Mouse (Mus musculus) liver (tissue): ENCODE measurements around the gene Ran.

Experiments
- DNase-seq: peaks from one replicate; pipeline ENCODE4 v3.0.0-alpha.2; 2020; ENCODE audit warnings: mixed read lengths

Ran gene

DNA sequence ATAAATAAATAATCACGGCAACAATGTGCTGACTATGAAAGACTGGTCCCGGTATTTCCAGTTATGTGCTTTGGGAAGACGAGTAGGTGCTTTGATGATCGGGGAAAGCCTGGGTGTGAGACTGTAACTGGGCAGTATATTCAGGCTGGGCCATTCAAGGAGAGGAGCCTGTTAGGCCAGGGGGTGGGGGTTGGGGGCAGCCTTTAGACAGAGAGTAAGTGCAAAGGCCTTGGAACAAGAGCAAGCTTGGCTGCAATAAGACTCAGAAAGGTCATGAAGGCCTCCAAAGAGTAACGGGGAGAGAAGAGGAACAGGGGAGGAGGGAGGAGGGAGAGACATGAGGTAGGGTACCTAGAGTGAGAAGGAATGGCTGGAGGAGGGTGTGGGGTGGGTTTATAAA is 4.3 kb upstream of the Ran start:
- no peak for DNase-seq

DNA sequence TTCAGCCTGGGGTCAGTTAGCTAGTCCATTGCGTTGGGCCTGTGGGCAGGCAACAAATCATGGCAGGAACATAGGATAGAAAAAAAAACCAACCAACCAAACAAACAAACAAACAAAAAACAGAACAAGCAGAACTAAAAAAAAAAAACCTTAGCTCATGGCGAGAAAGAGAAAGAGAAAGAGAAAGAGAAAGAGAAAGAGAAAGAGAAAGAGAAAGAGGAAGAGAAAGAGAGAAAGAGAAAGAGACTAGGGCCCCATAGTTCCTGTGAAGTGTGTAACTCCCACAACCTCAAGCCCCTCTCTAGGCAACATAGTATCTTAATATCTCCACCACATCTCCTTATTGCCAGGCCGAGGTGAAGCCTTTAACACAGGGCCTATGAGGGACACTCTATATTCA is 3.5 kb upstream of the Ran start:
- no peak for DNase-seq

DNA sequence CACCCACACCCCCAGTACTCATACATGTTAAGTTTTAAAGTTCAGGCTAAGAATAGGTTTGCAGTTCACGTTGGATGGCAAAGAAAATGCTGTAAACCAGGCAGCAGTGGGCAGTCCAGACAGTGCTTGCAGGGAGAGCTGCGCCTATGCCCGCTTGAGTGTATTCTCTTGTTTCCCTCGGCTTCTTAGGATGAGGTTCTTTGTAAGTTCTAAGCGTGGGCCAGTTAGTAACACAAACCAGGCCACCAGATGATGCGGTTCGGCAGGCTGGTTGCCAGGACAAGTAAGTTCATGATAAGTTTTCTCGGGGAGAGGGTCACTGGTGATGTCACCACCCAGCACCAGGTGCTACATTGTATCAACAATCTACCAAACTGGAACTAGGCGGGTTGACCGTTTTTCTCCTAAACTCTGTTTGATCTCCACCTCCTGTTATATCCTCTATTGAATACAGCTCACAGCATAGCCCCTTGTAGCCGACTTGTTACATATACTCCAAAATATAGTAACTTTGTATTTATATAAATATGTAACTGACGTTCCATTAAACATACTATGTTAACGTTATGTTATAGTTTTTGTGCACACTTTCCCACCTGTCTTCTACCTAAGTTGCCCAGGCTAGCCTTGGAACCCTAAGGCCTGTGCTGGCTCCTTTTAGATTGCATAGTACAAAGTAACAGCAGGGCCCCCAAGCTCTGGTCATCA is 933 bp upstream of the Ran start:
- peak; percentile 23 for DNase-seq

DNA sequence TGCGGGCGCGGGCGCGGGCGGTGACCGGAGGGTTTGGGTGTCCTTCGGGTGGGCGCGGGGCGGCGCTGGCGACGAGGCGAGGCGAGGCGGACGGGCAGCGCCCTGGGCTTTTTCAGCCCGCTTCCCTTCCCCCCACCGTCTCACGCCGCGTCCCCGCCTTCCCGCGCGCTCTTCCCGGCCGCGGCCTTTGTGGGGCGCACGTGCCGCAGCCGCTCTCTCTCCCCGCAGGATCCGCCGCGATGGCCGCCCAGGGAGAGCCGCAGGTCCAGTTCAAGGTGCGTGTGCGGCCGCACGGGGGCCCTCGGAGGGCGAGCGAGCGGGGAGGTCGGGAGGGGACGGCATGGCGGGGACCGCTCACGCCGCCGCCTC is 415 bp downstream of the Ran start:
- DNase-seq: no peak

DNA sequence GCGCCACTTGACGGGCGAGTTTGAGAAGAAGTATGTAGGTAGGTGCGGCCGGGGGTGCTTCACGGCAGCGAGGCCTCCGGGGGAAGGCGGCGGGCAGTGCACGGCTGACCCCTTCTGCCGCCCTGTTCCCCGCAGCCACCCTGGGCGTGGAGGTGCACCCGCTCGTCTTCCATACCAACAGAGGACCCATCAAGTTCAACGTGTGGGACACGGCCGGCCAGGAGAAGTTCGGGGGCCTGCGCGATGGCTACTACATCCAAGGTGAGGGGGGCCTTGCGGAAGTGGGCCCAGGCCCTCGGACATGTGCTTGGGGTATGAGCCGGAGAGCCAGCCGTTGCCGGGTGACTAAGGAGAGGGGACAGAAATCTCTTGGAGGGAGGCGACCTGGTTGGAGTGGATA is 862 bp downstream of the Ran start:
- DNase-seq: peak; percentile 43

DNA sequence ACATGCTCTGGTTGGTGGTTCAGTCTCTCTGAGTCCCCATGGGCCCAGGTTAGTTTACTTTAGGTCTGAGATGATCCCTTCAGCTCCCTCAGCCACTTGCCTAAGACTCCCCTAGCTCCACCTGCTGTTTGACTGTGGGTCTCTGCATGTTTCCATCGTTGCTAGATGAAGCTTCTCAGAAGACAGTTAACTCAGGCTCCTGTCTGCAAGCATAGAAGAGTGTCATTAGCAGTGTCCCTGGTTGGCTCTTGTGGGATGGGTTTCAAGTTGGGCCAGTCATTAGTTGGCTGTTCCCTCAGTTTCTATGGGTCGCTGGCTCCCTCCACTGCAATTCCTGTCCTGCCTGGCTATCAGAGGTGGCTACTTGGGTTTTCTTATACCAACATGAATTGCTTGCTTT is 5.2 kb downstream of the Ran start:
- no peak for DNase-seq

DNA sequence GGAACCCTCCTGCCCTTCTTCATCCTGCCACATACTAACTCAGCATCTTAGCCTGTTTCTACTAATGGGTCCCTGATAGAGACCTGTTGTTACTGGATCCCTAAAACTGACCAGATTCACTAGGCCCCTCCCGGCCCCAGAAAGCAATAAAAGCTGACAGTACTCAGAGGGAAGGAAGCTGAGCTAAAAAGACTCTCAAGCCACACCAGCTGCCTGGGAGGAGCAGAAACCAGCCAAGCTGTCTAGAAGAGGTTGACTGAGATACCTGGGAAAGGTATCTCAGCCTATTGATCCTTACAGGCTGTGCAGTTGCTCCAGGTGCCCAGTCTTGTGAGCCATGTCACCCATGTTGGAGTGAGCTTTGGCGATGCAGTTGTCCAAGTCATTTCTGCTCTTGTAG is 5.9 kb downstream of the Ran start:
- DNase-seq: no peak

DNA sequence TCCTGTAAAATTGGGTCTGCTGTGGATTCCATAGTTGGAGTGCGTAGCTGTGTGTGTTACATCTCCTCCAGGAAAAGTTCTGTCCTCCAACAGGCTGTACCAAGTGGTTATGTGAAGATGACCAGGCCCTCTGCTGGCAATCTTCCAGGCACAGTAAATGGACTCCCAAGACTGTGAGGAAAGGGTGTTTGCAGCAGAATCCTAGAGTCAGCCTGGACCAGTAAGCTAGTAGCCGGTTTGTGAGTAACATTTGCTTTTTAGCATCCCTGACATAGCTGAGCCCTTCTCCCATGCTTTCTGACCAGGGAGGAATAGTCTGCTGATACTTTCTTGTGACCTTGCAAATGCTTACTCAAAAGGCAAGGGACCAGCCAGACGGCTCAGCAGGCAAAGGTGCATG is 6.3 kb downstream of the Ran start:
- no peak for DNase-seq

DNA sequence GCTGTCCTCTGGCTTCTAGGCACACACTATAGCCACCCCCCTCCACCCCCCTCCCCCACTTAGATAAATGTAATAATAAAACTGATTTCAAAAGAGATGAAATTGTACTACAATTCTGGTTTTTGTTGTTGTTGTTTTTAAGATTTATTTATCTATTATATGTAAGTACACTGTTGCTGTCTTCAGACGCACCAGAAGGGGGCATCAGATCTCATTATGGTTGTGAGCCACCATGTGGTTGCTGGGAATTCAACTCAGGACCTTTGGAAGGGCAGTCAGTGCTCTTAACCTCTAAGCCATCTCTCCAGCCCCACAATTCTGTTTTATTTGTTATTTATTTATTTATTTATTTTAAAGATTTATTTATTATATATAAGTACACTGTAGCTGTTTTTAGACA is 6.8 kb downstream of the Ran start:
- no peak for DNase-seq

DNA sequence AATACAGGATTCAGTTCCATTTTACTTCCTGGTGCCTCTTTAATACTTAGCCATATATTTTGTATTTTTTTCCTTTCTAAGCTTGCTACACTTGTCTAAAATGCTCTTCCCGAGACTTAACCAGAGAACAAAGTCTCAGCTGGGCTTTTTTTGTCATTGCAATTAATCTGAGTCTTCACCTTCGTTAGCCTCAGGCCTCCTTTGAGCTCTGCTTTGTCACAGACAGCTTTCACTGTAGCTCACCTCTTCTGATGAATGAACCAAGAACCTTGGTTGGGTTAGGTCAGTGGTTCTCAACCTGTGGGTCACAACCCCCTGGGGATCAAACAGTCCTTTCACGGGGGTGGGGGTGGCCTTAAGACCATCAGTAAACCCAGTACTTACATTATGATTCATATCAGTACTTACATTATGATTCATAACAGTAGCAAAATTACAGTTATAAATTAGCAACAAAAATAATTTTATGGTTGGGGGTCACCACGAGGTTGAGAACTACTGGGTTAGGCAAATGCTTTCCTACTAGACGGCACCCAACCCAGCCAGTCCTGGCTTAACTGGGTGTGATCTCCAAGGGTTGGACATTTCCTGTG is 9.4 kb downstream of the Ran start:
- no peak for DNase-seq

DNA sequence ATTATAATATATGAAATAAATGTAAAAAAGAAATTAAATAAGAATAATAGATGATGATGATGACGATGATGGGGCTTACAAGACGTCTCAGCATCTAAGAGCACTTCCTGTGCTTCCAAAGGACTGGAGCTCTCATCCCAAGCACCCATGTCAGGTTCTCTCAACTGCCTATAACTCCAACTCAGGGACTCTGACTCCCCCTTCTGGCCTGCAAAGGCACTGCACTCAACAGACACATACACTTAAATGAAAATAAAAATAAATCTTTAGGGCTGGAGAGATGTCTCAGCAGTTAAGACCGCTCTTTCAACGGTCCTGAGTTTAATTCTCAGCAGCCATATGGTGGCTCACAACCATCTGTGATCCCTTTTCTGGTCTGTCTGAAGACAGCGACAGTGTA is 16.8 kb downstream of the Ran start:
- DNase-seq: no peak

DNA sequence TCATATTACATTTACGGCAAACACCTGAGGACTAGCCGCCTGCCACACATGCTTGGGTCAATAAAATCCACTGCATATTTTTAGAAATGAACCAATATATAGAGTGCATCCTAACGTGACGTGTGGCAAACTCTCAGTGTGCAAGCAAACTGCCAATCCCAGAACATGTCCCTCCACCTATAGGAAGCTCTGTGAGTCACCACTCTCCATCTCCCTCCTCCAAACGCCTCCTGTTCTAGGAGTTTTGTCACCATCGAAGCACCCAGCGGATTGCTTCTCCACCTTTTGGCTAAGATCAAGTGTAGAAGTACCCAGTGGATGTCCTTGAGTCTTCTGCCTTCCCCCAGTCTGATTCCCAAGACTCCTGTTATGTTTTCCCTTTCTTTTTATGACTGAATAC is 17.9 kb downstream of the Ran start:
- DNase-seq: no peak

DNA sequence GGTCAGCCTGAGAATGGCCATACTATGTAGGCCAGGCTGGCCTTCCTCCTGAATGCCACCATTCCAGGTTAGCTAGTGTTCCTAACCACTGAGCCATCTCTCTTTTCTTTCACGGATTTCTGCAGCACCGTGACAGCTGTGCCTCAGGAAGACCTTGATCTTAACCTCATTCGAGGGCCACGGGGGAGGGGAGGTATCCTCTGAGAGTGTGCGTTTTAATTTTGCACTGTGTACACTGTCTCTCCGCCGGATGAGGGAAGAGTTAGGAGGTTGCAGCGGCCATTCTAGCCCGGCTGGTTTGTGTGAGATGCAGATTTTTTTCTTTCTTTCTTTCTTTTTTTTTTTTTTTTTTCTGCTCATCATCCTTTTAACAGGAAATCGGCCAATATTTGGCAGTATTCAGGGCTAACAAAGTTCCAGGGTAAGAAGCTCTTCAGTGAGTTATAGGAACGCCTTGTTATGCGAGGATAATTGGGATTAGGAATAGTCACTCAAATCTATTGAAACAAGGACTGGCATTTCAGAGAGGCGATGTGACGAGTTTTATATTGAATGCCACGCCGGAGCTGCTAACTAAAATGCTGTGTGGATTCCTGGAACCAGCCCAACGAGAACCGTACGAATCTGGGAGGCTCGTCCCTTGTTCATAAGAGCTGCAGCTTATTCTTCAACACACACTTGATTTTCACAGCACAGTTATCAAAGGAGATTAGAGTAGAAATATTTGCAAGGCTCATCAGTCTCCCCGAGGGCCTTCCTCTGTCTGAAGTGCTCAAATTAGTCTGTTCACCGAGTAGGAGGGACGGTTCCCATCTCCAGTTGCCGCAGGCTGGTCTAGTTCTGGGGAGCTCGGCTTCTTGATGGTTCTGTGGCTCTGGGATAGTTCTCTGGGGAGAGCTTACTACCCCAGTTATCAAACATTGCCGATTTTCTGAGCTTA is 26.0 kb downstream of the Ran start:
- no peak for DNase-seq

DNA sequence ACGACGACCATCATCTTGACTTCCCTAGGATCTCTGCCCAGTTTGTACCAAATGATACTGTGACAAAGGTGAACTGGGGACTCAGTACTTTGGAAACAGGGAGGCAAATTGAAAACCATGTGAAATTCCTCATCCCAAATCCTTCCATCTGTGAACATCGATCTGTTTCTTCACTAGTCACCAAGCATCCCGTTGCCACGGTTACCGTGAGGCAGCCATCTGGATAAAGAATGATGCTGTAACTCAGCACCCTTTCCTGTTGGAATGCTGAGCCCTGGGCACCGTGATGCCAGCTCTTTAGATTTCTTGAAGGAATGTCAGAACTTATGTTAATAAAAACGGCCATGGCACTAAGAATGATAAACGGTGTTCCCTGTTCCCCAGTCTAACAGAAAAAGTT is 29.5 kb downstream of the Ran start:
- DNase-seq: no peak

DNA sequence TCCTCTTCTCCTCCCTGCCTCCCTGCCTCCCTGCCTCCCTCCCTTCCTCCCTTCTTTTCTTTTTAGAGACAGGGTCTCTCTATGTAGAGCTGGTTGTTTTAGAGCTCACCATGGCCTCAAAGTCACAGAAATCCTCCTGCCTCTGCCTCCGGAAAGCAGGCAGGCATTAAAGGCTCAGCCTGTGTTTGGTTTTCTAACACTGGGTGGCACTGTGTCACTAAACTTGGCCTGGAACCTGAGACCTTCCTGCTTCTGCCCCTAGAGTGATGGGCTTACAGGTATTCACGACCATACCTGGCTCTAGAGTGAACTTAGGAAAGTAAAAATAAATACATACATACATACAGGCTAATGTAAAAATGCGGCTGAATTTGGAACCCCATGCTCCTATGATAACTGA is 32.0 kb downstream of the Ran start:
- no peak for DNase-seq

DNA sequence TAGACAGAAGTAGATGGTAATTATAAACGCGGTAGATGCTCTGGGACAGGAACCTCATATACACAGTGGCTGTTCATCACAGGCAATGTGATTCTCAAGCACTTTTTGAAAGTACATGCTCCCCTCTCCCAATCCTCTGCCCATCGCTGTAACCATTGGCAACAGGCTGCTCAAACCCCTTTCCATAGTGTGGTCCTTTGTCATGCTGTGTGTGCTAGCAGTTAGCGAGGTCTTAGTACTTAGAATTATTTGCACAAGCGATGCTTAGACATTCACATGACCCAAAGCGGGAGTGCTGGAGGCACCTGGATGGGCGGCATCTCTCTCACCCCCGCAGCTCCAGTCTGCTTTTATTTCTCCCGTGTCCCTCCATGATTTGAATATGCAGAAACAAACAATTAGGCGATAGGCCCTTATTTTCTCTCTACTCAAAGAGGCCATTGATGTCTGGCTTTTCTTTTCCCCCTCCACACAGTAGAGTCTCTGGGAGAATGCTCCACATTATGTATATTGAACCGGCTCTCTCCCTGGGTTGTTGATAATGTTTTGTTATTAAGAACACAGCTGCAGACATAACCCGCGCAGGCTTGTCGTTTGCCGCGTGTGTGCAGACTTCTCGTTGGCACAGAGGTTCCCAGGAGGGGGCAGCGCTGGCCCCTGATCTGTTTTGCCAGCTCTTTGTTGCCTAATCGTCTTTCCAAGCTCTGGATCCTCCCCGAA is 32.9 kb downstream of the Ran start:
- DNase-seq: no peak

DNA sequence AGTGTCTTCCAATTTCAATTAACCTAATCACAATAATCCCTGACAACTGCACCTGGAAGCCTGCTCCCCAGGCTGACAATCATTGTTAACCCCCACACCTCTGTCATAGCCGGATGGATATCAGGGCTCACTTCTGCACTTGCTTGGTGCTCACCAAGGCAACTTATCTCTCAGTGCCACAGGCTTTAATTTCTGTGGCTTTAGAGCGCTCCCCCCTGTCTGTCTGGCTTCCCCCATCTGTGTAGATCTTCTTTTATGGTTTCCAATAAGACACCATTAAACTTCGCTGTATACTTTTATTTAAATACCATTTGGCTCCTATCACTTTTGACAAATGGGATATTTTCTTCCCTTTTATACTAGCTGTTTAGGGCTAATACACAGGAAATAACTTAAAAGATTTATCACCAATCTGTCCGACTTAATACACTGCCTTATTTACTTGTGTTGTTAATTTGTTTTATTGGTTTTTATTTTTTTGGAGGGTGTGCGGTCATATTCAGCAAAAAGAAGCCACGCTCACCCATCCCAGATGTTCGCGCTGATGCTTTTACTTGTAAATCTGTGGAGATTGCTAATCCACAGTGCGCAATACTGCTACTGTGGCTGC is 34.9 kb downstream of the Ran start:
- no peak for DNase-seq

DNA sequence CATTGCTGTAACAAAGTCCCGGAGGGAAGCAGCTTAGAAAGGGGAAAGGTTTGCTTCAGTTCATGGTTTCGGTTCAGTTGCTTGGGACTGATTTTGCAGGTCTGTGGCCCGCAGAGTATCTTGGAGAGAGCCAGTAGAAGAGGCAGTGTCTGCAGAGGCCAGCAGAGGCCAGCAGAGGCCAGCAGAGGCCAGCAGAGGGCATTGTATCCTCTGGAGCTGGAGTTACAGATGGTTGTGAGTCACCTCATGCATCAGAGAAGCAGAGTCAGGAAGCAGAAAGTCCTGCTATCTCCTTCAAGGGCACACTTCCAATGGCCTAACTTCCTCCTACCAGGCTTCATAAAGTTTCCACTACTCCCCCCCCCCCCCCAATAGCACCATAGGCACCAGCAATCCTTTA is 39.2 kb downstream of the Ran start:
- DNase-seq: no peak

DNA sequence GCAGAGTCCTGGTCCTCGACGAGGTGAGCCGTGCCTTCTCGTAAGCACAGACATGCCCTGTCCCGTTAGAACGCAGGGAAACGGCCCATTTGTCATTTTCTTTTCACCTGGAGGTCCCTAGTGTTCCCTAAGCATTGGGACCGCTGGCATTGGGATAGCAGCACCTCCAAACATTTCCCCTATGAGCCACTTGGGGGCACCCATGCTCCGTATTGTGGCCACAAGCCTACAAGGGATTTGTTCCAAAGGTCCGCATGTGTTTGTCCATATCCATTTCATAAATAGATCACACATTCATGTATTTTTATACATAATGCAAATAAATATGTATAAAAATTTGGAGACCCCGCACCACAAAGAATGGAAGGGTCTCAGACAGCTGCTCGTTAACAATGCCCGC is 41.7 kb downstream of the Ran start:
- DNase-seq: peak; percentile 54

DNA sequence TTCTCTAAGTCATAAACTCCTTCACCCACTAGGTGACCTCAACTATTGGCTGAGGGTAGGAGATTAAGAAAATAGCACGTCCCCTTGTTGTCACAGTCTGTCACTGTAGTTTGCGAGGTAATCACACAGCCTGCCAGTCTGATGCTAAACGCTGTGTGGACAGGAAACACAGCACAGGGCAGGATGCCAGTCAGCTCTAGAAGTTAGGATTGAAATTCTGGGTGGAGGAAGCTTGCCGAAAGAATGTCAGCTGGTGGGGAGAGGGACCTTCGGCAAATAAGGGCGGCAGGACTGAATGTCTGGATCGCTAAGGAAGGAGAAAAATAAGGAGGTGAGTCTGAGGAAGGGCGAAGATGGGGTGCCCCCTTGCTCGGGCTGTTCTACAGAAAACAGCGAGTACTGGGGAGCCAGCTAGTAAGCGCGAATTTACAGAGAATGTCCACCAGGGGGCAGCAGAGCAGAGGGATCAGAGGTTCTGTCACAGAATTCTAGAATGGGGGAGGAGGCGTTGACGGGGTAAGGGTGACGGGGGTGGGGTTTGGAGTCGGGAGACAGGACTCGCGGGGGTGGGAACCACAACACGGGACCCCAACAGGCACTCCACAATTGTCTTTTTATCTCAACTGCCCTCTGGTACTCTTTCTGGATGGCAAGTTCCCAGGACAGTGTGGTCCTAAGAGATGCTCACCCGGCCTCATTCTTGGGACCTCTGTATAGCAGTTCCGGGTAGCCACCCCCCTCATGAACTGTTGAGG is 43.3 kb downstream of the Ran start:
- peak; percentile 78 for DNase-seq

DNA sequence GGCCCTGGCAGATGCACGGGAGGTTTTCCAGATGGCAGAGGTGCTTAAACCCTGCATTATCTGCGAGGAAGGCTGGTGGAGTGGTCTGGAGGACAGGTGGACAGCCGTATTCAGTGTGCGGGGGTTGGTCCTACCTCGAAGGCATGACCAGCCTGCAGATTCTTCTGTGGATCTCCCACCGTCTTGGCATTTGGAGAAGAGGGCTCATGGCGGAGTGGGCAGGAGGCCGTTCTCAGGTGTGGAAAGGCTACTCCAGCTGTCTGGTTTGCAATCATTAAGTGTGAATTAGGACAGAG is 43.9 kb downstream of the Ran start:
- no peak for DNase-seq

DNA sequence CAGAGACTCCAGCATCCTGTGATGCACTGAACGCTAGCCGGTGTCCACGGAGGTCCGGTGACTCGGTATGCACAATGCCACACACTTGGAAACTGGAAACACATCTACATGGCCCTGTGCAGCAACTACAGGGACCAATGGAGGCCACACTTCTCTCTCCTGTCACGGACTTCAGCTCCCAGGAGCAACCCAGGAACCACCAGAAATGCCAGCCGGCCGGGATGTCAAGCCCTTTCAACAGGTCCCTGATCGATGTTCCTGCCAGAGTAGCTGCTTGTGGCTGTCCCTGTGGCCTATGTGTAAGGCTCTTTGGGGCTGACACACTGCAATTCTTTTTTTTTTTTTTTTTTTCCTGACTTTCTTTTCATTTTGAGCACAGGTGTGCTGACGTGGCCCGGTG is 44.3 kb downstream of the Ran start:
- no peak for DNase-seq

DNA sequence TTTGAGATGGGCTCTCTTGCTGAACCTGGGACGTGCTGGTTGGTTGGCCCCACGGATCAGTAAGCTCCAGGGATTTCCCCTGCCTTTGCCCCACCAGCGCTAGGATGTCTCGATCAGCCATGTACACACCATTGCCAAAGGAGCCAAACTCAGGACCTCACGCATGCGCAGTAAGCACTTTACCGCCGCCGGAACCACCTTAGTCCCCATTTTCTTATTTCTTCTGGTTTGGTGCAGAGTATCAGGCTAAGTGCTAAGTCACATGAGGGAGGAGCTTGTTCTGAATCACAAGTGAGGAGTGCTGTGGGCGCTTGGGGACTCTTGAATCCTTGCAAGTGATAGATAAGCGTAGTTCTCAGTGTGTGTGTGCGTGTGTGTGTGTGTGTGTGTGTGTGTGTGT is 45.4 kb downstream of the Ran start:
- no peak for DNase-seq
